Mouse (Mus musculus) B cell, adult (primary cell): ENCODE measurements around the gene Olfr543. TPM values are rescaled to one million over a fixed set of nuclear protein-coding genes. Genes with fewer than 3 reads are reported as not detected.

Experiments
- total RNA-seq: library from RNA; stranded (reverse); gene quantifications from 4 replicates; pipeline ENCODE4 v1.2.4, GENCODE M21; 2023; ENCODE audit not compliant: inconsistent age

Gene Olfr543
- not detected in 4 replicates for total RNA-seq

DNA sequence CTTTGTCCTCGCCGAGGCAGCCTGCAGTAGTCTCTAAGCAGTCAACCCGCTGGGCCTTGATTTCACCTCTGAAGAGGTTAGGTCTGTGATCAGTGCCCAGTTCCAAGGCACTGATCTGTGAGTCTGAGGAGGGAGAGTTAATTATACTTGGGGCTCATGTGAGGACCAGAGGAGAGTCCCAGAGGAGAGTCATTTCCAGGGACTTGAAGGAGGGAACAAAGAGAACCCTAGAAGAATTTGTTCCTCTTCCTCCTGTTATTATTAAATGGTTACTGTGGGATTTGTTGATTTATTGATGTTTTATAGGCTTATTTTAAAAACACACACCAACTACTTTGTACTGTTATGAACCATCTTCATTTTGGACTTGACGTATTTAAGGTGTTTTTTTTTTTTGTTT lies at the start of gene Olfr543:
Gene Olfr543 (minus strand): TSS at position 101 of the 400 bp plus-strand sequence.

DNA sequence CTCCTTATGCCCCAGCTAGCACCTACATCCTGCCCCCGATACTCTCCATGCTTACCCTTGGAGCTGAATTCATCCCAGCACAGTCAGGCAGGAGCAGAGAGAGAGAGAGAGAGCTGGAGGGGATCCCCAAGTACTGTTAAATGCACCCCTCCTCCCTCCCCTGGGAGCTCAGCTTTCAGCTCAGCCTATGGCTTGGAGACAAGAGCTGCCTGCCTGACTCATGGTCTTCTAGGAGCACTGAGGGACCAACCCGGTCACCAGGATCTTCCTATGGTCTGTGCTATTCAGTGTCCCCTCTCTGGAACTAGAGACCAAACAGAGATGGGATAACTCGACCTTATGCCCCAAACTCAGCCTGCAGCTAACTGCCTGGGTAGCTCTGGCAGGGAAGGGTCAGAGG lies 18.0 kb upstream of the Olfr543 start, which contains the start of gene Olfr545:
Gene Olfr545 (minus strand): TSS at position 101 of the 400 bp plus-strand sequence.

DNA sequence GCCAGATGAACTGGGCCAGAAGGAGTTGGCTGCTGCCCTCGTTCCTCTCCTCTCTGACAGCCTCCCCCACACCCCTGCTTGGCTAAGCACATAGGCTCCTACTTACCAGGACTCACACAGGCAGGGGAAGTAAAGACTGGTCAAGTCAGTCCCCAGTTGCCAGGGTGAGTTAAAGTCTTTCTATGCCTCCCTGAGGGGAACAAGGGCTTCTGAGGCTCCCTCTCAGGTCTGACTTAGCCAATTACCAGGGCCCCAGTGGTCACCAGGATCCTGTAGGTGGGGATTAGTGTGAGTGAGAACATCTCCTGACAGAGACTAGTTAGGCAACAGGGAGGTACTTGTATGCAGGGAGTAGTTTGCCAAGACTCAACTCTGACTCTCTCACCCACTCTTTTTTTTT lies 6.7 kb upstream of the Olfr543 start, which contains the start of gene Olfr544:
Gene Olfr544 (minus strand): TSS at position 153 of the 400 bp plus-strand sequence.

DNA sequence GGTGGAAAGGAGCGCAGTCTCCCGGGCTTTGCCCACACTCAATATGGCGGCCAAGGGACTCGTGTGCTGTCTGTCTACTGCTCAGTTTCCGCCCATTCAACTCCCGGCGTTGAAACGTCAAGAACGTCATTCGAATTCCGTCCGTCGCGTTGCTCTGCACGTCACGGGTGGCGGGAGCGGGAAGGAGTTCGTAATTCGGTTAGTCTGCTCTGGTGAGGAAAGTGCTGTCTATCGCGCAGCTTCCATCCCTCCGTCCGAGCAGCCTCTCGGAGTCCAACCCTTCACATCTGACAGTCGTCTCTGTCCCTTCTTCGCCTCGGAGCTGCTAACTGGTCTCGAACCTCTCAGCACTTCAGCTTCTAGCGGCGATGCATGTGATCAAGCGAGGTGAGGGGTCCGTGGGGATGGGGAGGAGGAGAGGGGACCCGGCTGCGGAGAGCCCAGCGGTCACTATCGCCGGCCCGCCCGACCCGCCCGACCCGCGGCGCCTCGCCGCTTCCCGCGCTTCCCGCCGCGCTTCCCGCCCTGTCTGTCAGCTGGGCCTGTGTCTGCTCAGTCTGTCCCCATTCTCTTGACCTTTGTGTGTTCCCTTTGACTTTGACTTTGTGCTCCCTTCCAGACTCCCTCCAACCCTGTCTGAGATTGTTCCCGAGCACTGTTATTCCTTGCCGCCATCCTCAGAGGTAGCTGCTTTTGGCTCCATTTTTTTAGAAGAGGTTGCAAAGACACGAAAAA lies 39.7 kb downstream of the Olfr543 start, which contains the start of gene Rrm1:
Gene Rrm1 (plus strand): TSS at position 39 of the 735 bp plus-strand sequence.

Other genes with a start within 250 kb of the Olfr543 start
- gene Rhog, start 225.6 kb downstream of the Olfr543 start, total RNA-seq: 138 to 149 TPM (median 144 TPM) in 4 replicates
- 71.0 to 85.1 TPM (median 76.3 TPM) in 4 replicates for gene Stim1, start 213.9 kb downstream of the Olfr543 start, total RNA-seq
- gene Rrm1, start 40.0 kb downstream of the Olfr543 start, total RNA-seq: 36.5 to 47.4 TPM (median 43.8 TPM) in 4 replicates
- not detected in 4 replicates for gene Olfr544, start 6.6 kb upstream of the Olfr543 start, total RNA-seq
- not detected in 4 replicates for gene Olfr545, start 17.9 kb upstream of the Olfr543 start, total RNA-seq
- gene Olfr547, start 53.1 kb upstream of the Olfr543 start, total RNA-seq: not detected in 4 replicates
- not detected in 4 replicates for gene Olfr548-ps1, start 59.2 kb upstream of the Olfr543 start, total RNA-seq
- not detected in 4 replicates for gene Olfr549, start 68.2 kb upstream of the Olfr543 start, total RNA-seq
- 33.8 to 44.8 TPM (median 38.9 TPM) in 4 replicates for gene Trim21, start 83.8 kb upstream of the Olfr543 start, total RNA-seq
- not detected in 4 replicates for gene Olfr550, start 89.8 kb upstream of the Olfr543 start, total RNA-seq
- gene Olfr551, start 110.2 kb upstream of the Olfr543 start, total RNA-seq: not detected in 4 replicates
- gene Olfr552, start 116.1 kb upstream of the Olfr543 start, total RNA-seq: 0.16 to 0.18 TPM in 2 of 4 replicates, not detected in the others
- not detected in 4 replicates for gene Olfr553, start 136.5 kb upstream of the Olfr543 start, total RNA-seq
- gene Olfr554, start 156.8 kb upstream of the Olfr543 start, total RNA-seq: not detected in 4 replicates
- not detected in 4 replicates for gene Olfr555, start 177.1 kb upstream of the Olfr543 start, total RNA-seq
- gene Olfr556, start 183.2 kb upstream of the Olfr543 start, total RNA-seq: not detected in 4 replicates
- gene Trim68, start 205.6 kb upstream of the Olfr543 start, total RNA-seq: 17.1 to 19.9 TPM (median 18.1 TPM) in 4 replicates
- not detected in 4 replicates for gene Olfr557, start 214.2 kb upstream of the Olfr543 start, total RNA-seq
- gene Olfr558, start 220.5 kb upstream of the Olfr543 start, total RNA-seq: not detected in 4 replicates
- not detected in 4 replicates for gene Olfr33, start 237.4 kb upstream of the Olfr543 start, total RNA-seq
- gene Olfr559, start 245.8 kb upstream of the Olfr543 start, total RNA-seq: not detected in 4 replicates